Mouse (Mus musculus): ENCODE results near the gene Rangrf.
"Not testable (repeated sequence)": the region's sequence is repeated elsewhere in the genome, so short reads cannot be mapped to it uniquely, and the experiment has no call there.

Gene Rangrf

DNA sequence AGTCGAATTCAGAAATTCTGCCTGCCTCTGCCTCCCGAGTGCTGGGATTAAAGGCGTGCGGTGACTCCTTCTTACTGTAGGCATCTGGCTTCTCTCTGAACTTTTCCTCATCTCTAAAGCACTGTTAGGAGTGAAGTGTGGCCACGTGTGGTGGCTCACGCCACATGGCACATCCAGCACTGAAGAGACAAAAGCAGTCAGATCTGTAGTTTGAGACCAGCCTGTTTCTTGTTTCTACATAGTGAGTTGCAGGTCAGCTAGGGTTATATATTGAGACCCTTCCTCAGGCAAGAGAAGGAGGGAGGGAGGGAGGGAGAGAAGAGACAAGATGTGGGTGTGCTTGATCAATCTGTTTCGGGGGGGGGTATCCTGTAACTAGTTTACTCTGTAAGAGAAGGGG is at the start of gene Rangrf:
TSS of gene Rangrf (minus strand) at position 101 of the 400 bp plus-strand sequence.
- DNase-seq: no peak

DNA sequence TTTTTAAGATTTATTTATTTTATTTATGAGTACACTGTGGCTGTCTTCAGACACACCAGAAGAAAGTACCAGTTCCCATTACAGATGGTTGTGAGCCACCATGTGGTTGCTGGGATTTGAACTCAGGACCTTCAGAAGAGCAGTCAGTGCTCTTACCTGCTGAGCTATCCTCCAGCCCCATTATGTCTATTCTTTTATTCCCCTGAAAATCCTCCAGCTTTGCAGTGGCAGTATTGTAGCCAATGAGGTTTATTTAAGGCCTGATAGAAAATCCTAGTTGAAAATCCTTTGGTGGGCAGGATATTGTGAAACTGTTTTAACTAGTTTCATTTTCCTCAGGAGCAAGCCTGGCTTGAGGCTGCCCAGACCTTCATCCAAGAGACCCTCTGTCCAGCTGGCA is 45.7 kb upstream of the Rangrf start:
- DNase-seq: no peak

DNA sequence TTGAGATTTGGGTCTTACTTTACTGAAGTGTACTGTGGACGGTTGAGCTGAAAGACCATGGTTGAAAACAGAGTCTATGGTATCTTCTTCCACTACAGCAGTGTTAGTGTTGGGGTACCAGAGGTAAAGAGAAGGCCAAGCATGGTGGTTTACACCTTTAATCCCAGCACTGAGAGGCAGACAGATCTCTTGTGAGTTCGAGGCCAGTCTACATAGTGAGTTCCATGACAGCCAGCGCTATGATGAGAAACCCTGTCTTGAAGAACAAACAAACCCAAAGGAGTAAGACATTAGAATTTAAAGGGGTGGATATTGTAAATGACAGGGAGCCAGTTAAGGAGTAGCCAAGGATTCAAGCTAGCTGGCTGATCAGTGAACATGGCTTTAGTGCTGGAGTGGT is 41.8 kb upstream of the Rangrf start:
- DNase-seq: no peak

DNA sequence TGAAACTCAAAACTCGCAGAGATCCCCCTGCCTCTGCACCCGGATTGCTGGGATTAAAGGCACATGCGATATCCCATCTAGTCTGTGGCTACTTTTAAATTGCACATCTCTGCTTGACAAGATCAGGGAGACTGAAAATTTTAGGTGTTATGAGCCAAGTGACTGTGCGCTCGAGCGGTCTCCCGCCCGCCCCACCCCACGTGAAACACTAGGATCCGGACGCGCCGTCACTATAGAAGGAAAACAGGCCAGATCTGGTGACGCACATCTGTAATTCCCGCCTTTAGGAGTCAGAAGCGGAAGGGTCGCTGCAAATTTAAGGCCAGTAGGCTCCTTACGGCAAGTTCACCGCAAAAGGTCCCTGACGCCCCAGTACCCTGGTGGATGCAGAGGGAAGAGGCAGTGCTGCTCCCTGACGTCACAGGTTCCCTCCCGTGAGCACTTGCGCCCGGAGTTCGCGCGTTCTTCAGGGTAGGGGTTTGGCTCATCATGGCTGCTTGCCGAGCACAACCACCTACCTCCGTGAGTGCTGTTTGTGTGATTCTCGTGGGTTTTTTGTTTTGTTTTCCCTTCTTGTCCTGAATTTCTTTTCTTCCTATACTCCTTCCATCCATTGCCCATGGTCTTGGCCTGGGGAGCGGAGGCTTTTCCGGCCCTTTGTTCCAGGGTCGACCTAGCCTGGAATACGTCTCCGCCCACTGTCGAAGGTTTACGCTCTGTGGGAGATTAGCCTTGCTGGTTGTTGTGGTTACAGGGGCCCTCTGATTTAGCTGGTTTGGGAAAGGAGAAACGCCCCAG is 40.9 kb upstream of the Rangrf start, which contains the start of gene Ctc1:
TSS of gene Ctc1 (plus strand) at position 268 of the 798 bp plus-strand sequence.
- peak; percentile 93 for DNase-seq

DNA sequence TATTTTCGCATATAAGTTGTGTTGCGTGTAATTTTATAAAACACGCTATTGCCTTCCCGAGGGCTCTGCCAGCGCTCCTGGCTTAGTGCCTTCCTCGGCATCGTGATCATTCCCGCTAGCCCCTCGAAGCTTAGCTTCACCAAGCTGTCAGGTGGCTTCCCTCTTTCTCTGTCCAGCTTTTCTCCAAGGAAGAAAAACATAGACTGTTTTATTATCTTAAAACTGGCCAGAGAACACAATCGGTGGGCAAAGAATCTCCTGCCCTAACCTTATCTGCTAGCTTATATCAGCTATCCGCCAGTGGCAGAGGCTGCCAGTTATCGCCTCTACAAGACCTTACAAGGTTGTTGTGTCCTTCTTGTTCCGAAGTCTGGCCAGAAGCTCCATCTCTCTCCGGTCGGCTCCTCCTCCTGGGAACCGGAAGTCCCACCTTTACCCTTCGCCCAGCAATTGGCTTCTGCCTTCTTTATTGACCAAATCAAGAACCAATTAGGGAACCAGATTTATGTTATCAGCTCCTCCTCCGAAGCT is 37.2 kb upstream of the Rangrf start:
- DNase-seq: peak; percentile 87 to 90

DNA sequence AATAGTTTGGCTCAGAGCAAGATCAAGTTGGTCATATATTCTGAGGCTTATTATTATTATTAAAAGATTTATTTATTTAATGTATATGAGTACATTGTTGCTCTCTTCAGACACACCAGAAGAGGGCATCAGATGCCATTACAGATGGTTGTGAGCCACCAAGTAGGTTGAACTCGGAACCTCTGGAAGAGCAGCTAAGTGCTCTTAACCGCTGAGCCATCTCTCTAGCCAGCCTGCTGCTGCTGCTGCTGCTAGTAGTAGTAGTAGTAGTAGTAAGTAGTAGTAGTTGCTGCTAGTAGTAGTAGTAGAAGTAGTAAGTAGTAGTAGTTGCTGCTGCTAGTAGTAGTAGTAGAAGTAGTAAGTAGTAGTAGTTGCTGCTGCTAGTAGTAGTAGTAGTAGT is 36.5 kb upstream of the Rangrf start:
- not testable (repeated sequence) for DNase-seq

DNA sequence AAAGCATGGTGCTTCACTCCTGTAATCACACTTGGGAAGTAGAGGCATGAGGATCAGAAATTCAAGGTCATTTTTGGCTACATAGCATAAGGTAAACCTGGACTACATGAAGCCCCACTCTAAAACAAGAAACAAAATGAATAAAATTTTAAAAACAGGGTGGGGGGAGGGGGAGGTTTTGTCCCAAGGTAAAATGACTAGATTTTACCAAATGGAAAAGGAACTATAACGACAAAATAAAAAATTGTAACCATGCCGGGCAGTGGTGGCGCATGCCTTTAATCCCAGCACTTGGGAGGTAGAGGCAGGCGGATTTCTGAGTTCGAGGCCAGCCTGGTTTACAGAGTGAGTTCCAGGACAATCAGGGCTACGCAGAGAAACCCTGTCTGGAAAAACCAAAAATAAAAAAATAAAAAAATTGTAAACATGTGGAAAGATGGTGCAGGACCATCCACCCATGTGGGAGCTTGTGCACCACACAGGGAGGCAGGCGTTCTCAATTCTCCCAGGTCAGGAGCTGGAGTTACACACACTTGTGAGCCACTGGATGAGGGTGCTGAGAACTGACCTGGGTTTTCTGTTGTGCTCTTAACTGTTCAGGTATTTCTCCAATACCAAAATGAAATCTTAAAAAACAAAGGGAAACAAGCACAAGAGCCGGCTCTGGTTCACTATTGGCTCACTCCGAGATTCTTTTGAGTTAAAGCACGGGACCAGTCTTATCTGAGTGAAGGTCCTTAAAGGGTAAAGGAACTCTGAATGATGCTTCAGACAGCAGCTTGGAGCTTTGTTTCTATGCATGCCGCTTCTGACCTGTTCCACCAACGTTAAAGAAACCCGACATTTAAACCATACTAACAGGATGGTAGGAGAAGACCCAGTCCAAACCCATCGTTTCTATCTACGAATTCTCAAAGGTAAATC is 35.7 kb upstream of the Rangrf start:
- no peak for DNase-seq

DNA sequence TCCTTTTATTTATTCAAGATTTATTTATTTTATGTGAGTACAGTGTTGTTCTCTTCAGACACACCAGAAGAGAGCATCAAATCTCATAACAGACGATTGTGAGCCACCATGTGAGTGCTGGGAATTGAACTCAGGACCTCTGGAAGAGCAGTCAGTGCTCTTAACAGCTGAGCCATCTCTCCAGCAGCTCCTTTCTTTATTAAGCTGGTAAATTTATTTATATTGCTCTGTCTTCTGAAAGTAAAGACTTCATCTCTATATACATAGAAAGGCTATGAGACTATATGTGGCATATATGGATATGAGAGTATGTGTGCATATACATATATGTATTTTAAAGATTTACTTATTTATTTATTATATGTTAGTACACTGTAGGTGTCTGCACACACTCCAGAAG is 34.5 kb upstream of the Rangrf start:
- no peak for DNase-seq

DNA sequence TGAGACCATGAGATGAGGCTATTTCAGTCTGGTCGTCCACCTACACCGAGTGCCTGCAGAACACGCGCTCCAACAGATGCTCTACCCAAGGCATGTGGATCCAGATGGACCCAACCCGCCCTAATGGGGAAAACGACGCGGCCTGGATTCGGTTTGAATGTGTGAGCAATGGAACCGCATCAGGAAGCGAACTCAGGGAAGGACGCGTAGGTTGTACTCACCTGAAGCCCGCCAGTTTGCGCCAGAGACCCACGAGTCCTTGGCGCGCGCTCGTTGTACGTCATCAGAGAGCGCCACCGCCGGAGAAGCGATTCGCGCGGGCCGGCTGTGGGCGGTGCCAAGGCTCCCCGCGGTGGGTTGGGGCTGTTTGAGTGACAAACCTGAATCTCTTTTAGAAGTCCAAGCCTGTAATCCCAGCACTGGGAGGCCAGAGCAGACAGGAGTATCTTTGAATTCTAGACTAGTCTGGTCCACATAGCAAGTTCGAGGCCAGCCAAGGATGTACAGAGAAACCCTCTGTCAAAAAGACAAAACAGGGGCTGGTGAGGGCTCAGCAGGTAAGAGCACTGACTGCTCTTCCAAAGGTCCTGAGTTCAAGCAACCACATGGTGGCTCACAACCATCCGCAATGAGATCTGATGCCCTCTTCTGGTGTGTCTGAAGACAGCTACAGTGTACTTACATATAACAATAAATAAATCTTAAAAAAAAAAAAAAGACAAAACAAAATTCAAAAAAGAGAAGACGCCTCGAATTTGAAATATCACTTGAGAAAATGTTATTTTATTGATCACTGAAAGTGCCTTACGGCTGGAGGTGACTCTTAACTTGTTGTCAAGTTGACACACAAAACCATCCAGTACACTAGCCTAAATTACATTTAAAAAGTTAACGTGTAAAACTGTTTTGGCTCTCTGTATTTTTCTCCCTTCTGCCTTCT is 33.5 kb upstream of the Rangrf start, which contains the start of gene Pfas:
TSS of gene Pfas (minus strand) at position 279 of the 940 bp plus-strand sequence.
- peak; percentile 97 to 99 for DNase-seq

DNA sequence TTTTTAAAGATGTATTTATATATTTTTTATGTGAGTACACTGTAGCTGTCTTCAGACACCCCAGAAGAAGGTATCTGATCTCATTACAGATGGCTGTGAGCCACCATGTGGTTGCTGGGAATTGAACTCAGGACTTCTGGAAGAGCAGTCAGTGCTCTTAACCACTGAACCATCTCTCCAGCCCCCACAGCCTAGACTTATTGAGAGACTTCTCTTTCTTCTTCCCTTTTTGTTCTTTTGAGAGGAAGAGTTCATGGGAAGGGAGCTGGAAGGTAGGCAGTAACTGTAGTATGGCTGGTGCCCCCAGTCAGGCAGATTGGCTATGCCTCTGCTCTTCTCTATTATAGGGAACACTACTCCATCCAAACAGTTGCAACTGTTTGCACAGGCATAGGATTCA is 31.6 kb upstream of the Rangrf start:
- DNase-seq: not testable (repeated sequence)

DNA sequence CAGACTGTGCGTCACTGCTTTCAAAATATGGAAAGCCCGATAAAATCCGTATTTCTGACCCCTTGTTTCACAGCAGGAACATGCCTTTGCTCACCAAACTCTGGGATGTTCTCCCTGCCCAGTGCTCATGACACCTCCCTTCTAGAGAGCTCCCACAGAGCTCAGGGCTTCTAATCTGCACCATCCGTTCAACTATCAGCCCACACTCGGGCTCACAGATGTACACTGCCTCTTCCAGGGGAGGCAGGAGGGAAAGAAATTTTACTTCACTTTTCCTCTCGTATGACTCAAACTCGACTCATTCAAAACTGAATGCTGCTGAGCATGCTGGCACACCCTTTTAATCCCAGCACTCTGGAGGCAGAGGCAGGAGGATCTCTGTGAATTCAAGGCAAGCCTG is 30.2 kb upstream of the Rangrf start:
- no peak for DNase-seq

DNA sequence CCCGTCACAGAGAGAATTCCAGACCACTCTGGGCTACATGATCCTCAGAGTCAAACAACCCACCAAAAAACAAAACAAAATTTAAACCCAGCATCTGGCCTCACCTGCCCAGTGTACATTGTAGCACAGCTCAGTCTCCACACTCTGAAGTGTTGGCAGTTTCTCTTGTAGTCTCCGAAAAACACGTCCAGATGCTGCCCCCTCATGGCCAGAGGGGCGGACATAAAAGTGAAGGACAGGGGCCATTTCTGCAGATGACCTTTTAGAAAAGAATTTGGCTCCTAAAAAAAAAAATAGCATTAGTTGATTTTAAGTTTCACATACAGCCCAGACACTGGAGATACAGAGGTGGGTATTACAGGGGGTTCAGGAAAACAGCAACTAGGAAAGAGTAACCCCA is 28.6 kb upstream of the Rangrf start:
- DNase-seq: peak in 1 of 2 experiments; percentile 52

DNA sequence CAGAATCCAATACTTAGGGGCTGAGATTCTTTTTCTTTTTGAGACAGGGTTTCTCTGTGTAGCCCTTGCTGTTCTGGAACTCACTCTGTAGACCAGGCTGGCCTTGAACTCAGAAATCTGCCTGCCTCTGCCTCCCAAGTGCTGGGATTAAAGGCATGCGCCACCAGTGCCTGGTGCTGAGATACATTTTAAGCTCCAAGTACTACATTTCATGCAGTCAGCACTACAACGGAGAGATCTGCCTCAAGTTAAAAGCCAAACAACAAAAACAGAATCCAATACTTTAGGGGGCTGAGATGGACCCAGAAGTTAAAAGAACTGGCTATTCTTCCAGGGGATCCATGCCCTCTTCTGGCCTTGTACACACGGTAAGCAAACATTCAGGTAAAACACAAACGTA is 27.8 kb upstream of the Rangrf start:
- not testable (repeated sequence) for DNase-seq

DNA sequence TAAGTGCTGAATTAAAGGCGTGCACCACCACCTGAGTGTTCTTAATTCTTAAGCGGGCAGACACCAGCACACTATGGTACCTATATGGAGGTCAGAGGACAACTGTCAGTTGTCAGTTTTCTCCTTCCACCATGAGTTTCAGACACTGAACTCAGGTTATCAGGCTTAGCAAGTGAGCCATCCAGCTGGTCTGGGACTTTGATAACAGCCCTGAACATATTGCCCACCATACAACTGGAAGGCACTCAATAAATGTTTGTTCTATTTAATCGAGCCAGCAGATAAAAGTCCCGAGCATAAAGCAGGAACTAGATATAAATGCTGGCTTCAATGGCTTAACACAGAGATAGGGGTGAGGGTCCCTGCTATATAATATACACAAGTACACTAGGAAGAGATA is 22.1 kb upstream of the Rangrf start:
- DNase-seq: no peak

DNA sequence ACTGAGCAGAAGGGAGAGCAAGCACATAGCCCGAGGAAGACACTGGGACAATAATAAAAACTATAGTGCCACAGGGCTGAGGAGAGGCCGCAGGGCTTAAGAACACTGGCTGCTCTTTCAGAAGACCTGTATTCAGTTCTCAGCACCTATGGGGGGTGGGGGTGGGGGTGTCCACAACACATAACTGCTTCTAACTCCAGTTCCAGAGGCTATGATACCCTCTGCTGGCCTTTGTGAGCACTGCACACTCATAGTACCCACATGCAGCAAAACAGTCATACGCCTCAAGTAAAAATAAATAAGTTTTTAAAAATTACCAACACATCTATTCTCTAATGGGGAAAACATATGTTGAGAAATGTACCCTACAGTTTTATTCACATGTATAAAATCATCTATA is 19.4 kb upstream of the Rangrf start:
- DNase-seq: peak in 1 of 2 experiments; percentile 40

DNA sequence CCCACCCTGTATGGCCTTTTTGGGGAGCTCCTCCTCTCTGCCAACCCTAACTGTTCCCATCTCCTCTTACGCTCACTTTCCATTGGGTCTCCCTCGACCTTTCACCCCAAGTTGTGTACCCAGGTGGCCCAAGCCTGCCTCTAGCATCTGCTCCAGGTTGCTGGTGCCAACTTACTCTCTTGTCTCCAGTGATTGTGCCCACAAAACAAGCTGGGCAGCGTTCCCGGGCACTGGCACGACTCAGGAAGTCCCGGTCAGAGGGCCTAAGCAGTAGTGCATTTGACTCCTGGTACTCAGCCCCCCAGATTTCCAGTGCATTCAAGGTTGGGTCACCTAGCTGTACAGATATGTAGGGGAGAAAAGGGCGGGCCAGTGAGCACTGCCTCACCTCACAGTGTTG is 18.1 kb upstream of the Rangrf start:
- peak; percentile 77 to 83 for DNase-seq

DNA sequence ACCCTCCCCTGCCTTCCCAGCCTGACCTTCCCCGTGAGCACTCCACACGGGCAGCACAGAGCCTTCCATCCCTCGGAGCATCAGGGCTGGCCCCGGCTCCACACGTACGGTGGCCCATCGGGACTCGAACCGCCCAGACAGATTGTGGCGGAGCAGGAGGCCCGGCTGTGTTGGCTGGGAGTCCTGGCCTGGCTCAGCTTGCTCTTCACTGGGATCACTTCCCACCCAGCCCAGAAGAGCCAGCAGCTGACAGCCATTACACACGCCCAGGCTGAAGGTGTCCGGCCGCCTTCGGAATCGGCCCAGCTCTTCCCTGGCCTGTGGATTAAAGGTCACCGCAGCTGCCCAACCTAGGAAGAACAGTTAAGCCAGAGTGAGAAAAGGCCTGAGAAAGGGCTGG is 13.4 kb upstream of the Rangrf start:
- peak; percentile 84 to 88 for DNase-seq

DNA sequence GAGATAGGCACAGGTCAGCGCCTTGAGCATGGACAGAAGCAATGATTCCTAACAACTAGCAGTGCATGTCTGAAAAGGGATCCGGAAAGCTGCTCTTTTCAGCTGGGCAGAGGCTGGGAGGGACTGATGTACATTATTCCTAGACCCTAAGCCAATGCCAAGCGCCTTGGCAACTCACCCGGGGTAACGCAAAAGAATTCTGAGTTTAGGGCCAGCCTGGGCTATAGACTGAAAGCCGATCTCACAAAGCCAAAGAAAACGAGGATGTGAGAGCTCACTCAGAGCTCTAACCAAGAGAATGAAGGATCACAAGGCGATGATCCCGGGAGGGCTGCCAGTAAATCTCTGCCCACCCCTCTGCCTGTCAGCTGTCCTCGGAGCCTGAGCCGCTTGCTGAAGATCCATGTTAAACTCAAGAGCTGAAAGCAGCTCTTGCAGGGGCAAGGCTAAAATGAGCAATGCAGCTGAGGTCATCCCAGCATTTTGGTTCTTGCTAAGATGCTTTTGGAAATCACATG is 12.4 kb upstream of the Rangrf start:
- DNase-seq: peak; percentile 33 to 49

DNA sequence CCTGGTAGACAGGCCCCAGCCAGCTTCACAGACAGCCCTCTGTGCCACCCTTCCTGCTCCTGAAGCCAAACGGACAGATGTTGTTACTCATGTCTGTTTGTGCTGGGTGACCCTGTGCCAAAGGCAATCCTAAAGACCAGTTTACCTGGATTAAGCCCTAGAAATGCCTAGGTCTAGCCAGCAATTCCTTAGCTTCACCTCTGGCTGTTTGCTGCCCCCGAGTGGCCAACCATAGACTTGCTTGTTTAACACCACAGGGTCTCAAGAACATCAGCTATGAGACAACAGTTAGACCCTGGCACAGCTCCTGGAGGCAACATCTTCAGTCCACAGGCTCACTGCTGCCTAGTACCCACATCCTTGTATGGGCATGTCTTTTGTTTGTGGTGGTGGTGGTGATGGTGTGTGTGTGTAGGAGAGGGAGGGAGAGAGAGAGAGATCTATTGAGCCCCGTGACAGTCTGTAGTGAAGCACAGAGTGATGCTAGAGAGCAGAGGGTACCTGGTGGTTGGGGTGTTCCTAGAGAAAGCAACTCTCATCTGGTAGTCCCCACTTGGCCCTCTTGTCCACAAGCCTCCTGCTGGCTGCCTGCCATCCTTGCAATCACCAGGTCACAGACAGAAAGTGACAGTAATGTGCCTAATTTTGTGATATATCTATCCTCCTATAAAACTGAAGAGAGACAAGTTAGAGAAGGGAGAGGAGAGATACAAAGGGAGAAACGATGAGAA is 7.8 kb upstream of the Rangrf start:
- peak; percentile 80 to 90 for DNase-seq

DNA sequence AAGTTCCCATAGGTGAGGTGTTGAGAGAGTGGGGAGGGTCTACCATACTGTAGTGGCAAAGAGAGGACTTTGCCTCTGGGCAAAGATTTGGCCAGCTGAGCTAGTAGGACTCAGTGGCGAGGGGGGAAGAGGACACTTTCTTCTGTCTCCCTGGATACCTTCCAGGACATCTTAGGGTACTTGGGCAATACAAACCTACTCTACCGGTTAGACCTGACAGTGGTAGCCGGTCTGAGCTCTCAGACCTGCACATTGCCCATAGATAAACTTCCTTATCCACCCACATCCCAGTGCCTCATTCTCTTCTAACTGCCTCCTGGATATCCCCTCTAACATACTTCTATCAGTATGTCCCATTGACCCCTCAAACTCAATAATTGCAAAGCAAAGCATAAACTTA is 5.9 kb upstream of the Rangrf start:
- no peak for DNase-seq

DNA sequence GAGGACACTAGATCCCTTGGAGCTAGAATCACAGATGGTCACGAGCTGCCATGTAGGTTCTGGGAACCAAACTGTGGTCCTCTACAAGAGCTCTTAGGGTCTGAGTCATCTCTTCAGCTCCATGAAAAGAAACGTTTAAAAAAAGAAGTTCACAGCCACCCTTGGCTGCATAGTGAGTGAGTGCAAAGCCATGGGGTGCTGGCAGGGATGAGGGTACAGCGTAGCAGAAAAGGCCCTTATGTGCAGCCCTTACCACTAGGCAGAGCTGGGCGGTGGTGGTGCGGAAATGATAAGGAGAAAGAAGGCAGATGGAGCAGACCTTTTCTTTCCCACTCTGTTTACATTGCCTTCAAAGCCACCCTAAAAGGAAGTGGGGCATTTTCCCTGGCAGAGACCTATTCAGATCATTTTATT is 4.3 kb upstream of the Rangrf start:
- DNase-seq: peak in 1 of 2 experiments; percentile 26

Data from cerebellum, postnatal 25 days (tissue).